Mouse (Mus musculus) hindbrain, embryonic 12.5 days (tissue): ENCODE data around the gene Mark3. TPM values are rescaled to one million over a fixed set of nuclear protein-coding genes. Genes with fewer than 3 reads are reported as not detected.
A peak's percentile ranks its signal among the peaks of the same experiment; 100 is the strongest.
"Not testable (repeated sequence)": the region's sequence is repeated elsewhere in the genome, so short reads cannot be mapped to it uniquely, and the experiment has no call there.

ENCODE experiments used
- ATAC-seq: fragments of 200-750 bp; cut with Nextera tagmentation; 2 replicates; pipeline ENCODE4 v1.8.0; 2017; ENCODE audit warnings: moderate TSS enrichment; ENCODE audit not compliant: low FRiP score
- H3K27ac ChIP-seq: fragments of 300-500 bp; sonication (generic); 2 replicates; pipeline ENCODE4 v1.5.1; 2016; ENCODE audit warnings: mild to moderate bottlenecking
- H3K27me3 ChIP-seq: fragments of 300-500 bp; sonication (generic); 2 replicates; pipeline ENCODE4 v1.6.1; 2016; ENCODE audit warnings: mild to moderate bottlenecking
- H3K36me3 ChIP-seq: fragments of 300-500 bp; sonication (generic); 2 replicates; pipeline ENCODE4 v1.6.1; 2016; ENCODE audit warnings: mild to moderate bottlenecking
- H3K4me1 ChIP-seq: fragments of 300-500 bp; sonication (generic); 2 replicates; pipeline ENCODE4 v1.6.1; 2016
- H3K4me2 ChIP-seq: fragments of 300-500 bp; sonication (generic); replicated peaks from 2 replicates; pipeline ENCODE4 v1.6.1; 2016; ENCODE audit warnings: mild to moderate bottlenecking
- H3K4me3 ChIP-seq: fragments of 300-500 bp; sonication (generic); 2 replicates; pipeline ENCODE4 v1.5.1; 2016; ENCODE audit warnings: mild to moderate bottlenecking
- H3K9ac ChIP-seq: fragments of 300-500 bp; sonication (generic); 2 replicates; pipeline ENCODE4 v1.6.1; 2016; ENCODE audit warnings: mild to moderate bottlenecking, moderate library complexity
- H3K9me3 ChIP-seq: fragments of 300-500 bp; sonication (generic); replicated peaks from 2 replicates; pipeline ENCODE4 v1.6.1; 2016; ENCODE audit warnings: mild to moderate bottlenecking
- WGBS: fragments of 180-500 bp; shearing (Covaris S2); methylation state at CpG from one replicate; pipeline ENCODE4 v1.1.7; 2016; 5-methylcytosine and 5-hydroxymethylcytosine counted together
- polyA plus RNA-seq: library from polyadenylated mRNA; unstranded; fragments of >200 nt; fragmentation: Nextera tagmentation; extraction: Ambion mirVana; gene quantifications from 2 replicates; pipeline ENCODE4 v1.2.1, GENCODE M21; 2016

Gene Mark3
- polyA plus RNA-seq, 1 experiment from 2014 or later = 80.7 TPM

- Histone ChIP-seq H3K27me3 (no peaks in the 10 kb centered on the region), H3K27ac (peak overlapping the region; percentile 98), H3K9ac (peak overlapping the region; percentile 97), H3K4me3 (peak overlapping the region; percentile 97), H3K4me2 (peak overlapping the region; percentile 74), H3K9me3 (no peaks in the 10 kb centered on the region), H3K4me1 (peaks cover 28% of the 10 kb centered on the region), H3K36me3 (peaks cover 48% of the 10 kb centered on the region)
- no peak for ATAC-seq
- WGBS = 1% methylated on average over 15 of the region's 18 CpGs
Observed at GRCm38 (mm10) chr12:111539041-111539345, 35.3 kb upstream of the Mark3 start.

DNA sequence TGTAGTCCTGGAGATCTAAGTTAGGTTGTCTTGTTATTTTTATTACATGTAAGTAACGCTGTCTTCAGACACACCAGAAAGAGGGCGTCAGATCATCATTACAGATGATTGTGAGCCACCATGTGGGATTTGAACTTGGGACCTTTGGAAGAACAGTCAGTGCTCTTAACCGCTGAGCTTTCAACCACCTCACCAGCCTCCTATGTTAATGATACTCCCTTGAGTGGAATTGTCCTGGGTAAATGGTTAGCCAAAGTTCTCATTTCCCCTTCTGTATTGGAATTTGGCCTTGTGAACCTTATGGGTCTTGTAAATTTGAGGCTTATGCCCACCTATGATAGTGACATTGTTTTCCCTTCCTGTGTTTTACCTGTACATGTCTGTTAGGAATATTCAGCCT, 27.3 kb upstream of the Mark3 start:
- Histone ChIP-seq H3K4me3 (no peak overlapping the region), H3K9ac (no peak overlapping the region), H3K4me1 (no peaks in the 10 kb centered on the region), H3K27me3 (no peaks in the 10 kb centered on the region), H3K27ac (no peak overlapping the region), H3K36me3 (peaks cover 50% of the 10 kb centered on the region), H3K9me3 (no peaks in the 10 kb centered on the region), H3K4me2 (no peak overlapping the region)
- 89% methylated on average over 3 of the region's 3 CpGs for WGBS
- ATAC-seq = no peak

- Histone ChIP-seq H3K4me3 (no peak overlapping the region), H3K9me3 (no peaks in the 10 kb centered on the region), H3K36me3 (peaks cover 34% of the 10 kb centered on the region), H3K27ac (no peak overlapping the region), H3K4me1 (no peaks in the 10 kb centered on the region), H3K9ac (no peak overlapping the region), H3K4me2 (no peak overlapping the region), H3K27me3 (no peaks in the 10 kb centered on the region)
- 56% methylated on average over 2 of the region's 2 CpGs for WGBS
- no peak for ATAC-seq
Observed at GRCm38 (mm10) chr12:111548555-111549289, 25.6 kb upstream of the Mark3 start.

- H3K27me3 ChIP-seq = no peaks in the 10 kb centered on the region
- no peak overlapping the region for H3K9ac ChIP-seq
- no peaks in the 10 kb centered on the region for H3K9me3 ChIP-seq
- no peak overlapping the region for H3K27ac ChIP-seq
- 58% methylated on average over 1 of the region's 1 CpGs for WGBS
- peaks cover 19% of the 10 kb centered on the region for H3K36me3 ChIP-seq
- H3K4me3 ChIP-seq = no peak overlapping the region
- H3K4me1 ChIP-seq = no peaks in the 10 kb centered on the region
- no peak for ATAC-seq
- H3K4me2 ChIP-seq = no peak overlapping the region
Observed at GRCm38 (mm10) chr12:111550679-111551078, 23.6 kb upstream of the Mark3 start.

- no peak for ATAC-seq
- Histone ChIP-seq H3K36me3 (peaks cover 11% of the 10 kb centered on the region), H3K9me3 (no peaks in the 10 kb centered on the region), H3K27me3 (no peaks in the 10 kb centered on the region), H3K4me2 (no peak overlapping the region), H3K4me1 (no peaks in the 10 kb centered on the region), H3K4me3 (no peak overlapping the region), H3K27ac (no peak overlapping the region), H3K9ac (no peak overlapping the region)
- WGBS = 75% methylated on average over 8 of the region's 8 CpGs
Observed at GRCm38 (mm10) chr12:111552342-111552741, 22.0 kb upstream of the Mark3 start.

- ATAC-seq = no peak
- no peaks in the 10 kb centered on the region for H3K27me3 ChIP-seq
- no peaks in the 10 kb centered on the region for H3K9me3 ChIP-seq
- no peak overlapping the region for H3K9ac ChIP-seq
- WGBS = 66% methylated on average over 4 of the region's 4 CpGs
- no peak overlapping the region for H3K4me2 ChIP-seq
- no peak overlapping the region for H3K4me3 ChIP-seq
- H3K36me3 ChIP-seq = no peaks in the 10 kb centered on the region
- no peak overlapping the region for H3K27ac ChIP-seq
- H3K4me1 ChIP-seq = peaks cover 7% of the 10 kb centered on the region; the same call in 1 of the 2 replicates
Observed at GRCm38 (mm10) chr12:111555357-111555756, 19.0 kb upstream of the Mark3 start.

DNA sequence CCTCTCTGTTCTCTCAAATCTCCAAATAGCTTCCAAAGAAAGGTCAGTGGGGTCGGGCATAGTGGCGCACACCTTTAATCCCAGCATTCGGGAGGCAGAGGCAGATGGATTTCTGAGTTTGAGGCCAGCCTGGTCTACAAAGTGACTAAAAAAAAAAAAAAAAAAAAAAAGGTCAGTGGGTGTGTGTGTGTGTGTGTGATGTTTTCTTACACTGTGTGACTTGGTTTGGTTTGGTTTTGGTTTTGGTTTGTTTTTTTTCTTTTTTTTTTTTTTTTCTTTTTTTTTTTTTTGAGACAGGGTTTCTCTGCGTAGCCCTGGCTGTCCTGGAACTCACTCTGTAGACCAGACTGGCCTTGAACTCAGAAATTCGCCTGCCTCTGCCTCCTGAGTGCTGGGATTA, 18.4 kb upstream of the Mark3 start:
- WGBS = 90% methylated on average over 5 of the region's 5 CpGs
- ATAC-seq, H3K4me1 ChIP-seq: not testable (repeated sequence)

DNA sequence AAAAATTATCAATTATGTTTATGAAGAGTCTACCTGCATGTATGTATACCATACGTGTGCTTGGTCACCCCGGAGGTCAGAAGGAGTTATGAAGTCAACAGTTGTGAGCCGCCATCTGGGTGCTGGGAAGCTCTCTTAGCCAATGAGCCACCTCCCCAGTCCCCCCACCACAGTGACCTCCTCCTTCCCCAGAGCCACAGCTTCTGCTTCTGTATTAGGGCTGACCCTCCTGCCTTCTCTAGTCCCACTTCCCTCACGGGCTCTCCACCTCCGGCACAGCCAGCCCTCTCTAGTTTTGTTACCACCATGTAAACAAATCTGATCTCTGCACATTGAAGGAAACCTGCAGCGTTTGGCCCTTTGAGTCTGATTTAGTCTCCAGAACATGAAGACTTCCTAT, 16.8 kb upstream of the Mark3 start:
- no peak overlapping the region for H3K4me3 ChIP-seq
- H3K4me1 ChIP-seq = peaks cover 11% of the 10 kb centered on the region; the same call in 1 of the 2 replicates
- no peak for ATAC-seq
- H3K36me3 ChIP-seq = no peaks in the 10 kb centered on the region
- H3K4me2 ChIP-seq = no peak overlapping the region
- no peak overlapping the region for H3K9ac ChIP-seq
- H3K9me3 ChIP-seq = no peaks in the 10 kb centered on the region
- 67% methylated on average over 6 of the region's 6 CpGs for WGBS
- H3K27ac ChIP-seq = no peak overlapping the region
- H3K27me3 ChIP-seq = no peaks in the 10 kb centered on the region

More for the DNA sequence above, 18.4 kb upstream of the Mark3 start:
- not testable (repeated sequence) for H3K9ac ChIP-seq, H3K9me3 ChIP-seq, H3K36me3 ChIP-seq, H3K27me3 ChIP-seq, H3K4me3 ChIP-seq, H3K4me2 ChIP-seq, H3K27ac ChIP-seq

GRCm38 (mm10) chr12:111558655-111559054, 15.7 kb upstream of the Mark3 start:
- no peak overlapping the region for H3K4me2 ChIP-seq
- H3K27me3 ChIP-seq = no peaks in the 10 kb centered on the region
- peaks cover 11% of the 10 kb centered on the region; the same call in 1 of the 2 replicates for H3K4me1 ChIP-seq
- H3K4me3 ChIP-seq = no peak overlapping the region
- H3K27ac ChIP-seq = no peak overlapping the region
- 71% methylated on average over 2 of the region's 2 CpGs for WGBS
- no peak for ATAC-seq
- no peak overlapping the region for H3K9ac ChIP-seq
- no peaks in the 10 kb centered on the region for H3K9me3 ChIP-seq
- H3K36me3 ChIP-seq = no peaks in the 10 kb centered on the region

- Histone ChIP-seq H3K27ac (0 out of 2 replicates have a peak overlapping the region, but pooled peaks have one; percentile 17), H3K9ac (no peak overlapping the region), H3K9me3 (no peaks in the 10 kb centered on the region), H3K27me3 (no peaks in the 10 kb centered on the region), H3K4me2 (no peak overlapping the region), H3K4me3 (no peak overlapping the region), H3K4me1 (peaks cover 11% of the 10 kb centered on the region; the same call in 1 of the 2 replicates), H3K36me3 (no peaks in the 10 kb centered on the region)
- WGBS = 64% methylated on average over 18 of the region's 18 CpGs
- no peak for ATAC-seq
Observed at GRCm38 (mm10) chr12:111559647-111560258, 14.6 kb upstream of the Mark3 start.

- H3K27me3 ChIP-seq = no peaks in the 10 kb centered on the region
- WGBS = 70% methylated on average over 5 of the region's 5 CpGs
- no peak overlapping the region for H3K27ac ChIP-seq
- H3K36me3 ChIP-seq = no peaks in the 10 kb centered on the region
- peaks cover 11% of the 10 kb centered on the region; the same call in 1 of the 2 replicates for H3K4me1 ChIP-seq
- no peaks in the 10 kb centered on the region for H3K9me3 ChIP-seq
- no peak for ATAC-seq
- H3K4me3 ChIP-seq = no peak overlapping the region
- H3K4me2 ChIP-seq = no peak overlapping the region
- no peak overlapping the region for H3K9ac ChIP-seq
Observed at GRCm38 (mm10) chr12:111560286-111560685, 14.0 kb upstream of the Mark3 start.

- ATAC-seq = no peak
- WGBS = 53% methylated on average over 4 of the region's 4 CpGs
Observed at GRCm38 (mm10) chr12:111562276-111562814, 12.0 kb upstream of the Mark3 start.

More at GRCm38 (mm10) chr12:111562276-111562814, 12.0 kb upstream of the Mark3 start:
- Histone ChIP-seq H3K27me3 (no peaks in the 10 kb centered on the region), H3K4me3 (no peak overlapping the region), H3K9me3 (no peaks in the 10 kb centered on the region), H3K36me3 (no peaks in the 10 kb centered on the region), H3K9ac (no peak overlapping the region), H3K4me1 (peaks cover 11% of the 10 kb centered on the region; the same call in 1 of the 2 replicates), H3K27ac (no peak overlapping the region), H3K4me2 (no peak overlapping the region)
